Mouse (Mus musculus) lung, postnatal 0 days (tissue): ENCODE results near the gene Gramd2.

Source experiments
- CTCF ChIP-seq: IDR thresholded peaks from 2 replicates; pipeline ENCODE4 v1.5.1; 2016; ENCODE audit warnings: antibody characterized with exemption, mild to moderate bottlenecking
- EP300 ChIP-seq: IDR thresholded peaks from 2 replicates; pipeline ENCODE4 v1.6.1; 2016; ENCODE audit warnings: antibody characterized with exemption, mild to moderate bottlenecking, control low read depth

DNA sequence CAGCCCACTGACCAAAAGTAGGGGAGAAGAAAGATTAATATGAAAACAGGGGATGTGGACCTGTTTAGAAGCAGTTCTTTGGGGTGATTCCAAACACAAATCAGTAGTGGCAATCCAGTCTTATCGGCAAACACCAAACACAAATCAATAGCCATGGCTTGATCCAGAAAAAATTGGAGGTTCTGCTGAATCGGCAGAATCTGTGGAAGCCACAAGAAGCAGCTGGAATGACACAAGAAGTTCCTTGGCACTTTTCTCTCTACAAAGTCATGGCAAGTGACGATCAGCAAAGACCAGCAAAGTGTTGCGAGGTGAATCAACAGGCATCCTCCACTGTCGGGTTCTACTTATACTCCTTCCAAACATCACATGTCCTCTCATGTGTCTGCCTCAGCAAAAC, 41.2 kb downstream of the Gramd2 start:
- TF ChIP-seq CTCF (no peak), EP300 (no peak)
